ENCODE assay signal across 8 mouse cellular contexts in the genomic region with DNA sequence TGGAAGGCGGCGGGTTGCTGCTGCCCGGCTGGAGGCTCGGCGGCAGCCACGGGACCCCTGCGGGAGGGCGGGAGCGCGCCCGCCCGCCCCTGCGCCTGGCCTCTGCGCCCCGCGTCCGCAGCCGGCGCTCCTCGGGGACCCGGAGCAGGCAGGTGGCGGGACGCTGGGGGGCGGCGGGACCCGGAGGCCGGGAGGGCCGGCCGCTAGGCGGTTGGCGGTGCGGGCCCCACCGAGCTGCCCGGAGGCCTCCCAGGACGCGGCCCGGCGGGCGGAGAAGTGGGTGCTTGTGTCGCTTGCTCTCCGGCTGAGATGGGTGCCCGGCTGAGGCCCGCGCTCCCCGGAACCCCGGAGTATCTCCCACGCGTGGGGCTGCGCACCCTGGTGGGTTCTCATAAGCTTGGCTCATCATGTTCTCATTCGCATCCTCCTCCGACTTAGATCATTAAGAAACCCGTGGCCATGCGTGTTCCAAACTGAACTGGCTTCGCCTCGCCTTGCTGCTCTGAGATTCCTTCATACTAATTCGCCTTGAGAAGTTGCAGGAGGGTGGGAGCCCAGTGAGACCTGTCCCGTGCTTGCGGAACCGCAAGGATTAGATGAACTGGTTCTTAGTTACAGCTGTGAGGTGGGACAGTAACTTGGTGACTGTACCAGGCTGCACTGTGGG. TPM values are rescaled to one million over a fixed set of nuclear protein-coding genes. Genes with fewer than 3 reads are reported as not detected.
DNase-seq lines count a peak whose midpoint lies in the region; ATAC-seq and TF ChIP-seq lines count a peak whose summit lies in the region.

No protein-coding gene starts in this region.

- H3K36me3 ChIP-seq in forebrain, embryonic 16.5 days (ENCODE audit: control insufficient read depth, insufficient read depth) = no peaks in the 10 kb centered on the region
- H3K36me3 ChIP-seq in hindbrain, embryonic 15.5 days = no peaks in the 10 kb centered on the region
- H3K36me3 ChIP-seq in midbrain, embryonic 12.5 days = no peaks in the 10 kb centered on the region
- no peaks in the 10 kb centered on the region for H3K36me3 ChIP-seq in stomach, postnatal 0 days (ENCODE audit: control insufficient read depth, insufficient read depth, low read length)

- under 1% methylated on average over 57 of the region's 59 CpGs for WGBS in forebrain, embryonic 16.5 days
- WGBS in hindbrain, embryonic 15.5 days = under 1% methylated on average over 48 of the region's 59 CpGs
- under 1% methylated on average over 47 of the region's 59 CpGs for WGBS in midbrain, embryonic 12.5 days
- WGBS in stomach, postnatal 0 days = under 1% methylated on average over 31 of the region's 59 CpGs

- H3K4me1 ChIP-seq in forebrain, embryonic 16.5 days (replicated peaks; ENCODE audit: control insufficient read depth, insufficient read depth, low read length) = peaks cover 24% of the 10 kb centered on the region
- peaks cover 24% of the 10 kb centered on the region for H3K4me1 ChIP-seq in hindbrain, embryonic 15.5 days (replicated peaks)
- peaks cover 19% of the 10 kb centered on the region for H3K4me1 ChIP-seq in midbrain, embryonic 12.5 days
- H3K4me1 ChIP-seq in stomach, postnatal 0 days (replicated peaks; ENCODE audit: control insufficient read depth, insufficient read depth) = no peaks in the 10 kb centered on the region; the same call in 1 of the 2 replicates

- H3K9me3 ChIP-seq in forebrain, embryonic 16.5 days (ENCODE audit: control insufficient read depth, low read length) = peaks cover 4% of the 10 kb centered on the region; the same call in 1 of the 2 replicates
- no peaks in the 10 kb centered on the region for H3K9me3 ChIP-seq in hindbrain, embryonic 15.5 days
- H3K9me3 ChIP-seq in midbrain, embryonic 12.5 days = no peaks in the 10 kb centered on the region
- H3K9me3 ChIP-seq in stomach, postnatal 0 days (ENCODE audit: control insufficient read depth, low read length) = no peaks in the 10 kb centered on the region

- peak overlapping the region; percentile 87 for H3K4me2 ChIP-seq in forebrain, embryonic 16.5 days (ENCODE audit: low read length)
- peak overlapping the region; percentile 85 for H3K4me2 ChIP-seq in hindbrain, embryonic 15.5 days
- H3K4me2 ChIP-seq in midbrain, embryonic 12.5 days (replicated peaks) = peak overlapping the region; percentile 90
- peak overlapping the region; percentile 79 for H3K4me2 ChIP-seq in stomach, postnatal 0 days (replicated peaks; ENCODE audit: low read depth)

- DNase-seq in urinary bladder, postnatal 25 days (ENCODE audit: low spot score) = peak; percentile 5
- DNase-seq in urinary bladder, postnatal 10 days (ENCODE audit: low spot score) = no peak
- peak; percentile 52 to 55 for DNase-seq in left cerebral cortex, postnatal 14 days (ENCODE audit: low spot score in 2 of 2)
- DNase-seq in stomach, postnatal 0 days (ENCODE audit: low spot score) = peak; percentile 19
- no peak for DNase-seq in urinary bladder, adult 18-20 months (ENCODE audit: low spot score in 2 of 2)

- peak overlapping the region; percentile 89 for H3K9ac ChIP-seq in forebrain, embryonic 16.5 days (replicated peaks; ENCODE audit: low read depth, low read length)
- peak overlapping the region; percentile 87 for H3K9ac ChIP-seq in hindbrain, embryonic 15.5 days
- H3K9ac ChIP-seq in midbrain, embryonic 12.5 days (replicated peaks) = peak overlapping the region; percentile 89
- peak overlapping the region; percentile 73 for H3K9ac ChIP-seq in stomach, postnatal 0 days (ENCODE audit: low read length)

- no peak for TF ChIP-seq EP300 in stomach, postnatal 0 days (optimal IDR thresholded peaks at IDR 0.05)

- H3K27me3 ChIP-seq in forebrain, embryonic 16.5 days (replicated peaks; ENCODE audit: control insufficient read depth, insufficient read depth, low read length) = no peaks in the 10 kb centered on the region
- 0 out of 2 replicates have a peak, but pooled peaks cover 3% of the 10 kb centered on the region for H3K27me3 ChIP-seq in hindbrain, embryonic 15.5 days
- no peaks in the 10 kb centered on the region for H3K27me3 ChIP-seq in midbrain, embryonic 12.5 days
- H3K27me3 ChIP-seq in stomach, postnatal 0 days (ENCODE audit: control insufficient read depth, insufficient read depth, low read length) = no peaks in the 10 kb centered on the region

- no peak overlapping the region for H3K27ac ChIP-seq in forebrain, embryonic 16.5 days (ENCODE audit: low read length)
- peak overlapping the region; percentile 85 for H3K27ac ChIP-seq in hindbrain, embryonic 15.5 days (replicated peaks)
- H3K27ac ChIP-seq in midbrain, embryonic 12.5 days (replicated peaks) = no peak overlapping the region
- H3K27ac ChIP-seq in stomach, postnatal 0 days (replicated peaks) = peak overlapping the region; percentile 80

- H3K4me3 ChIP-seq in forebrain, embryonic 16.5 days (replicated peaks; ENCODE audit: low read length) = peak overlapping the region; percentile 80
- H3K4me3 ChIP-seq in hindbrain, embryonic 15.5 days = peak overlapping the region; percentile 91
- peak overlapping the region; percentile 89 for H3K4me3 ChIP-seq in midbrain, embryonic 12.5 days
- peak overlapping the region; percentile 58 for H3K4me3 ChIP-seq in stomach, postnatal 0 days (ENCODE audit: low read depth, low read length)

- intact Hi-C loops in left cerebral cortex, postnatal 14 days (cut with DNase I) = loop anchor here (5.0 kb wide), 2 partner anchors 36 to 106 kb away; no protein-coding TSS in a partner anchor

- TF ChIP-seq CTCF in stomach, postnatal 0 days (IDR thresholded peaks at IDR 0.05; ENCODE audit: low read depth) = no peak

- peak; percentile 73 for ATAC-seq in forebrain, embryonic 16.5 days
- ATAC-seq in hindbrain, embryonic 15.5 days (ENCODE audit: low FRiP score, low read depth) = peak; percentile 61; the same call in 1 of the 2 replicates
- peak; percentile 75 for ATAC-seq in midbrain, embryonic 12.5 days (ENCODE audit: low FRiP score, low read depth)
- no peak; the same call in 1 of the 2 replicates for ATAC-seq in stomach, postnatal 0 days (ENCODE audit: low FRiP score, low TSS enrichment)

RNA-seq across cellular contexts. Expression of gene Clip4, which starts 14.6 kb away (rescaled TPM):
- 10.8 and 10.9 TPM in 2 replicates for polyA plus RNA-seq in forebrain, embryonic 16.5 days (2015; fragmentation: Nextera tagmentation; extraction: Ambion mirVana)
- 14.4 and 16.2 TPM in 2 replicates for polyA plus RNA-seq in hindbrain, embryonic 15.5 days (2015; fragmentation: Nextera tagmentation; extraction: Ambion mirVana)
- 10 to 100 TPM; 53.4 to 54.2 TPM for total RNA-seq in left cerebral cortex, postnatal 14 days (2021)
- 6.6 and 8.6 TPM in 2 replicates for polyA plus RNA-seq in midbrain, embryonic 12.5 days (2016; fragmentation: Nextera tagmentation; extraction: Ambion mirVana)
- polyA plus RNA-seq in stomach, postnatal 0 days (2015; fragmentation: Nextera tagmentation; extraction: Ambion mirVana) = 12.5 and 14.2 TPM in 2 replicates

RNA-seq across cellular contexts. Expression of gene Pcare, which starts 30.1 kb away (rescaled TPM):
- not detected in 2 replicates for polyA plus RNA-seq in forebrain, embryonic 16.5 days (2015; fragmentation: Nextera tagmentation; extraction: Ambion mirVana)
- polyA plus RNA-seq in hindbrain, embryonic 15.5 days (2015; fragmentation: Nextera tagmentation; extraction: Ambion mirVana) = not detected in 2 replicates
- under 1 TPM; 0.34 to 0.40 TPM for total RNA-seq in left cerebral cortex, postnatal 14 days (2021)
- polyA plus RNA-seq in midbrain, embryonic 12.5 days (2016; fragmentation: Nextera tagmentation; extraction: Ambion mirVana) = not detected in 2 replicates
- 0.04 TPM in 1 of 2 replicates, not detected in the other for polyA plus RNA-seq in stomach, postnatal 0 days (2015; fragmentation: Nextera tagmentation; extraction: Ambion mirVana)

Comparison
In these comparisons a context has a peak if more than half of its experiments do, and no peak if none do; other contexts are left out.
1. DNase-seq: peak in urinary bladder, postnatal 25 days (single experiment), left cerebral cortex, postnatal 14 days (2 of 2) and stomach, postnatal 0 days (single experiment); none in urinary bladder, postnatal 10 days (single experiment) and urinary bladder, adult 18-20 months (0 of 2).
2. H3K27ac ChIP-seq: peak in hindbrain, embryonic 15.5 days (single experiment) and stomach, postnatal 0 days (single experiment); none in forebrain, embryonic 16.5 days (single experiment) and midbrain, embryonic 12.5 days (single experiment).
3. Peak in every context shown above with its lines, with median percentiles within 50 percentile points of each other: H3K4me2 ChIP-seq, H3K4me3 ChIP-seq and H3K9ac ChIP-seq.